Comparison of ENCODE assay signal across 13 mouse cellular contexts in the genomic region with DNA sequence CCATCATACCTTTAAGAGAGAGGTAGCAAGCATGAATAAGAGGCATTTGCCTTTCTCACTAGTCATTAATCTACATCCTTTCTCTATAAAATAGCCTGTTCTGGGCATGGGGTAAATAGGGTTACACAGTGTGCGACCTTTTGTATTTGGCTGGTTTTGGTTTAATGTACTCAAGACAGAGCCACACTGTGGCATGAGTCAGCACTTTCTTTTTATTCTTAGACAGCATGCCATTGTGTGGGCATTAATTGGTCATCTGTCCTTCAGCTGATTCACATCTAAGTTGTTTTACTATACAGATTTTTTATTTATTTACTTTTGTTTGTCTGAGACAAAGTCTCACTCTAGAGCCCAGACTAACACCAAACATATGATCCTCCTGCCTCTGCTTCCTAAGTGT.
"Had no signal": no experiment of that assay in that cellular context is flagged by ENCODE, and none has a peak within 500 bp of the region (broad histone marks: within the 10 kb centered on the region; RNA-seq: fewer than 3 reads in every experiment).

No protein-coding gene starts in this region.

- H3K4me1 ChIP-seq: midbrain, embryonic 10.5 days; midbrain, embryonic 12.5 days; midbrain, embryonic 15.5 days; neural tube, embryonic 12.5 days; stomach, embryonic 15.5 days had no signal

- DNase-seq: lung, adult 18-20 months; lung, embryonic 14.5 days; lung, postnatal 10 days; right cerebral cortex, postnatal 14 days; thymus, adult 2 months had no signal

- H3K4me3 ChIP-seq: midbrain, embryonic 10.5 days; midbrain, embryonic 12.5 days; midbrain, embryonic 15.5 days; neural tube, embryonic 12.5 days; stomach, embryonic 15.5 days had no signal

- ATAC-seq: midbrain, embryonic 15.5 days had no signal

- H3K9ac ChIP-seq: liver, embryonic 14.5 days; lung, embryonic 14.5 days; midbrain, embryonic 12.5 days; midbrain, embryonic 15.5 days; neural tube, embryonic 12.5 days; stomach, embryonic 15.5 days had no signal

- H3K36me3 ChIP-seq: midbrain, embryonic 10.5 days; midbrain, embryonic 12.5 days; midbrain, embryonic 15.5 days; neural tube, embryonic 12.5 days; stomach, embryonic 15.5 days had no signal

- H3K27me3 ChIP-seq: midbrain, embryonic 12.5 days; midbrain, embryonic 15.5 days; neural tube, embryonic 12.5 days; stomach, embryonic 15.5 days had no signal

- H3K9me3 ChIP-seq: midbrain, embryonic 12.5 days; midbrain, embryonic 15.5 days; neural tube, embryonic 12.5 days; stomach, embryonic 15.5 days had no signal

- H3K27ac ChIP-seq: liver, embryonic 14.5 days; macrophage; midbrain, embryonic 10.5 days; midbrain, embryonic 12.5 days; midbrain, embryonic 15.5 days; neural tube, embryonic 12.5 days; stomach, embryonic 15.5 days; stomach, postnatal 0 days had no signal
